Mouse (Mus musculus): ENCODE data around the gene Eif2b3. TPM values are rescaled to one million over a fixed set of nuclear protein-coding genes. Genes with fewer than 3 reads are reported as not detected.

Eif2b3 gene
- polyA plus RNA-seq, 1 experiment from 2014 or later: 63.3 TPM

DNA sequence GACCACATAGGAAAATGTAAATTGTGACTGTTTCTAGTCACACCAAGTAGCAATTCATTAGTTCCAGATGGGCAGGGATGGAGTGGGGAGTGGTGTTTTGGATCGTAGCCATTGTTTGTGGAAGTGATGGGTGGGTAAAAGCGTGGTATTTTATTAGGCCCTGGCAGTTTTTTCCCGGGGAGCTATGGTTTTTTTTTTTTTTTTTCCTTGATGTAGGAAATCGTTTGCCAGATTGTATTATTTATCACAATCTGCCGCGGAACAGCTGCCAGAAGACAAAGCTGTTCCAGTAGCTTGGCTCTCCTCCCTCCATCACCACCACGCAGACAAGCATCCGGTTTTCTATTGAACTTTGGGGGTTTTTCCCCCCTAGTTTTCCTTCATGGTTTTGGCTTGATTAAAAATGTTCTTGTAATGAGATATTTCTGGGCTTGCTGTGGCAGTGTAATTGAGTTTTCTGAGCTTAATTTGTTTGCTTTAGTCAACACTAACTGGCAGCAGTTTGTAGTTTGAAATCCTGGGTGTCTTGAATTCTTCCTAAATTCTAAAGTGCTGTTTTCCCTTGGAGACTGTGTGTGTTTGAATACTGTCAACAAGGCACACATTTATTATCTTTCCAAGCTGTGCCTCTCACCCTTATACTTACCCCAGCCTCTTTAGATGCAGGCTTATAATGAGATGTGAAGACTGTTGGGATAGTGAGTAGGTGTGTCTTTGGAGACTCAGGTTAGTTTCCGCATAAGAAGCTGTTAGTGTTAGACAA, 20.9 kb downstream of the Eif2b3 start:
- Histone ChIP-seq H3K27me3 (ENCODE audit: low read depth, poor library complexity, severe bottlenecking) (no peaks in the 10 kb centered on the region), H3K27ac (peak overlapping the region; percentile 72), H3K36me3 (peaks cover 18% of the 10 kb centered on the region), H3K4me1 (peaks cover 27% of the 10 kb centered on the region), H3K4me3 (no peak overlapping the region), H3K9me3 (replicated peaks) (no peaks in the 10 kb centered on the region)
- DNase-seq (ENCODE audit: low spot score): peak; percentile 39
- WGBS: 42% methylated on average over 9 of the region's 9 CpGs

DNA sequence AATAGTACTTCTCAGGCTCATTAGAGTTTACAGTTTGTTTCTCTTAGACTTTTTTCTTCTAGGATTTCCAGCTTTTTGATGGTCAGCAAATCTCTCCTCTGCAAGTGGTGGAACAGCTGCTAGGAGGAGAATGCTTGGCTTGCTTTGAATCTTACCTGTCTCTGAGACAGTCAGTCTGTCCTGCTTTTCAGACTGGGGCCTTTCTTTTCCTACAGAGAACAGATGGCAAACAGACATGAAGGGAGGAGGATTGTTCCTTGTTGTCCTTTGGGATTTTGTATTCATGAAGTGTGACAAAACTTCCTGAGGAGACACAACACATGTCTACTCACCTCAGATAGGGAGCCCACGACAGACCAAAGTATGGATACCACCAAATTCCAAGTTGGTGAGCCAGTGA, 21.6 kb downstream of the Eif2b3 start:
- Histone ChIP-seq H3K9me3 (replicated peaks) (no peaks in the 10 kb centered on the region), H3K4me3 (no peak overlapping the region), H3K27me3 (ENCODE audit: low read depth, poor library complexity, severe bottlenecking) (no peaks in the 10 kb centered on the region), H3K4me1 (peaks cover 27% of the 10 kb centered on the region), H3K36me3 (peaks cover 18% of the 10 kb centered on the region), H3K27ac (peak overlapping the region; percentile 72; the same call in 1 of the 2 replicates)
- no peak for DNase-seq (ENCODE audit: low spot score)
- WGBS: 60% methylated on average over 1 of the region's 1 CpGs

DNA sequence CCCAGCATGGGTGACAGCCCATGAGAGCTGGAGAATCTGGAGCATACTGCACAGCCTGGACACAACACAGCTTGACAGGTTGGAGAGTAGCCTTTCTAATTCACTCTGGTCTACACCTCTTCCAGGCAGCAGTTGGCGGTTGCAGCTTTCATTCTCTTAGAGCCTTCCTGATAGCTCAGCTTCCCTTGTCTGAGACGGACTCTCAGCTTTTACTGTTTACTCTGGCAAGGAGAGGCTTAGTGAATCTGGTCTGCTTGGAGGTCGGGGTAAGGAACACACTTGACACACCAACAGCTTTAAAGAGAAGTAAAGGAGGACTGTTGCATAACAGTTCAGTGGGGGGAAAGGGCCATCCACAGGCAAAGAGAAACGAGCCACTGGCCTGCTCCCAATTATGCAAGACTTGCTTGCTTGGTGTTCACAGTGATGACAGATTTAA, 22.1 kb downstream of the Eif2b3 start:
- DNase-seq (ENCODE audit: low spot score): no peak
- Histone ChIP-seq H3K9me3 (replicated peaks) (no peaks in the 10 kb centered on the region), H3K4me1 (peaks cover 27% of the 10 kb centered on the region), H3K27me3 (ENCODE audit: low read depth, poor library complexity, severe bottlenecking) (no peaks in the 10 kb centered on the region), H3K4me3 (no peak overlapping the region), H3K27ac (peak overlapping the region; percentile 72; the same call in 1 of the 2 replicates), H3K36me3 (peaks cover 19% of the 10 kb centered on the region)
- 56% methylated on average over 4 of the region's 4 CpGs for WGBS

DNA sequence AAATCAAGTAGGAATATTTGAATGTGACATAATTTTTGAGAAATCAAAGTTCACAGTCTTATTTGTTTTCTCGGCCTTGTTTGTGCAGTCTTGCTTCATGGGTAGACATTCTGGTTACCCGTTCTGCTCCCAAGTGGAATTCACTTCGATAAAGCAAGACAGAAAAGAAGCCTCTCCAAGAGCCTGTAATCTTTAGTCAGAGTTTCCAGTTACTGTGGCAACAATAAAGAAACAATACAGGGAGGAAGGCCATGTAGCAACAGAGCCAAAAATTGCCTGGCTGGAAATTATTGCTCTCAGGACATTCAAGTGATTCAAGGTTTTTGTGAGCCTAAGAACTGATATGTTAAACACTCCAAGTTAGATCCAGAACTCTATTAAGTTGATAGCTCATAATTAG, 29.6 kb downstream of the Eif2b3 start:
- Histone ChIP-seq H3K27me3 (ENCODE audit: low read depth, poor library complexity, severe bottlenecking) (no peaks in the 10 kb centered on the region), H3K4me1 (no peaks in the 10 kb centered on the region), H3K27ac (no peak overlapping the region), H3K9me3 (replicated peaks) (no peaks in the 10 kb centered on the region), H3K36me3 (peaks cover 71% of the 10 kb centered on the region), H3K4me3 (no peak overlapping the region)
- DNase-seq (ENCODE audit: low spot score): no peak
- WGBS: 94% methylated on average over 3 of the region's 3 CpGs

DNA sequence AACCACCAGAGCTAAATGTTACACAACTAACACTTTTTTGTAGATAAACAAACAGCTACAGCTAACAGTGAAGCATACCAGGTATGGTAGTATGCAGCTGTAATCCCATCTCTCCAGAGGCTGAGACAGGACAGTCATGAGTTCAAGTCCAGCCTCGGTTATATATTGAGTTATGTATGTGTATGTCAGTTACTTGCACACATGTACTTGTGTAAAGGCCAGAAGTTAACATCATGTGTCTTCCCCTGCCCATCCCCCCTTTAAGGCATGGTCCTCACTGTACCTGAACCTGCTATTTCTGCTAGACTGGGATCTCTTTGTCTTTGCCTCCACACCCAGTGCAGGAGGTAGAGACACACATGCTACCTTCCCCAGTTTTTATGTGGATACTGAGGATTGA, 30.3 kb downstream of the Eif2b3 start:
- no peak for DNase-seq (ENCODE audit: low spot score)
- no peaks in the 10 kb centered on the region for H3K27me3 ChIP-seq (ENCODE audit: low read depth, poor library complexity, severe bottlenecking)
- H3K36me3 ChIP-seq: peaks cover 75% of the 10 kb centered on the region
- WGBS: 95% methylated on average over 1 of the region's 1 CpGs
- H3K4me3 ChIP-seq: no peak overlapping the region
- no peaks in the 10 kb centered on the region for H3K9me3 ChIP-seq (replicated peaks)
- no peaks in the 10 kb centered on the region for H3K4me1 ChIP-seq
- no peak overlapping the region for H3K27ac ChIP-seq

DNA sequence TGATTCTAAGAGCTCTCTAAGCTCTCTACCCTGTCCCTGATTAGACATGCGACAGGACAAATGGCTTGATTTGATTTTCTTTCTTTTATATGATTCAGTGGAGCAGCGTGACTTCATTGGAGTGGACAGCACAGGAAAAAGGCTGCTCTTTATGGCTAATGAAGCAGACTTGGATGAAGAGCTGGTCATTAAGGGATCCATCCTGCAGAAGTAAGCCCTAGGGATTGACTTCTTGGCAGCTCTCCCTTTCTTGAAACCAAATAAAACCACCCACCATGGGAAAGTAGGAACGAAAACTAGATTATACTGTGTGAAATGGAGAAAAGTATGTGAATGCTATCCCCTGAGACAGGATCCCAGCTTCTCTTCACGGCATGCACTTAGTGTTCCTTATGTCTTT, 33.4 kb downstream of the Eif2b3 start:
- no peak overlapping the region for H3K27ac ChIP-seq
- 93% methylated on average over 4 of the region's 4 CpGs for WGBS
- no peaks in the 10 kb centered on the region for H3K4me1 ChIP-seq
- H3K4me3 ChIP-seq: no peak overlapping the region
- no peak for DNase-seq (ENCODE audit: low spot score)
- peaks cover 57% of the 10 kb centered on the region for H3K36me3 ChIP-seq
- H3K27me3 ChIP-seq (ENCODE audit: low read depth, poor library complexity, severe bottlenecking): no peaks in the 10 kb centered on the region
- H3K9me3 ChIP-seq (replicated peaks): no peaks in the 10 kb centered on the region

DNA sequence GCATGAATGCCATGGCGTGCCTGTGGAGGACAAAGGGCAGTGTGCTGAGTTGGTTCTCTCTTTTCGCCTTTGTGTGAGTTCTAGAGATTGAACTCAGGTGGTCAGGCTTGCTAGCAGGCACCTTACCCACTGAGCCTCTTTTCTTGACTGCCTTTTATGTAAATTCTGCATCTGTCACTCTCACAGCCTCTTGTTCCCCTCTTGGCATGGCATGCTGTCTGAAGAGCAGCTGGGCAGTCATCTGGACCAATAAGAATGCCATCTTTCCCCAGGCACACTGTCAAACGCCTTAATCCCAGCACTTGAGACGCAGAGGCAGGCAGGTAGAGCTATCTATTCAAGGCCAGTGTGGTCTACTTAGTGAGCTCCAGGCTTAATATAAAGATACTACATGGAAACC, 34.8 kb downstream of the Eif2b3 start:
- 86% methylated on average over 4 of the region's 4 CpGs for WGBS
- Histone ChIP-seq H3K4me1 (no peaks in the 10 kb centered on the region), H3K9me3 (replicated peaks) (no peaks in the 10 kb centered on the region), H3K36me3 (peaks cover 54% of the 10 kb centered on the region), H3K27me3 (ENCODE audit: low read depth, poor library complexity, severe bottlenecking) (no peaks in the 10 kb centered on the region), H3K27ac (no peak overlapping the region), H3K4me3 (no peak overlapping the region)
- DNase-seq (ENCODE audit: low spot score): no peak

DNA sequence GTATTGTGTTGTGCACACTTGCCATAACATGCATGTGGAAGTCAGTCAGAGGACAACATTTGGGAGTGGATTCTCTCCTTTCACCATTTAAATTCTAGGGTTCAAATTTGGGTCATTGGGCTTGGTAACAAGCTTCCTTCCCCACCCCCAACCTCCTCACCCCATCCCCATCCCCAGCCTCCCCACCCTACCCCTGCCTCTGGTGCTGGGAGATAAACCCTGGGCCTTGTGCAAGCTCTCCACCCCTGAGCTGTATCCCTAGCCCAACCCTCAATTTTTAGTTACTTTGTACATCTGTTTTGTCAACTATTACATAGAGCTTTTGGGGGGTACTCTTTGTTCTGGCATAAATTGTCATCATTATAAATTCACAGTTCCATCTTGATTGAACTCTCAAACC, 36.9 kb downstream of the Eif2b3 start:
- peaks cover 57% of the 10 kb centered on the region for H3K36me3 ChIP-seq
- no peaks in the 10 kb centered on the region for H3K27me3 ChIP-seq (ENCODE audit: low read depth, poor library complexity, severe bottlenecking)
- no peaks in the 10 kb centered on the region for H3K9me3 ChIP-seq (replicated peaks)
- no peak overlapping the region for H3K4me3 ChIP-seq
- no peak for DNase-seq (ENCODE audit: low spot score)
- H3K4me1 ChIP-seq: no peaks in the 10 kb centered on the region
- H3K27ac ChIP-seq: 0 out of 2 replicates have a peak overlapping the region, but pooled peaks have one; percentile 7

DNA sequence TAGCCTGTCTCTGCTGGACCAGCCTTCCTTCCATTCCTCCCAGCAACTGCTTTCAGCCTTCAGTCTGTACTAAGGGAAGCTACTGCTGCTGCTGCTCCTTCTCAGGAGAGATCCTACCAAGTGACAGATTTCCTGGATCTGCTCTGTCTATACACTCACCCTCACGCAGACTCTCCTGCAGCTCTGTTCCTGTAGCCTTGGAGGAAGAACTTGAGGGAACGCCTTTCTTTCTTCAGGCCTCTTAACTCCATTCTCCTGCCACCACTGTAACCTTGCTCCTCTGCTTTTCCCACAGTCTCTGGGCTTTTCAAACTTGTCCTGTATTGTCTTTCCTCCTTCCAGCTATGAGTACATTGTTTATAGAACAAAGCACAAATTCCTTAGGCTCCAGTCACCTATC, 37.3 kb downstream of the Eif2b3 start:
- H3K27me3 ChIP-seq (ENCODE audit: low read depth, poor library complexity, severe bottlenecking): no peaks in the 10 kb centered on the region
- H3K4me3 ChIP-seq: no peak overlapping the region
- 0 out of 2 replicates have a peak overlapping the region, but pooled peaks have one; percentile 7 for H3K27ac ChIP-seq
- 85% methylated on average over 2 of the region's 2 CpGs for WGBS
- H3K4me1 ChIP-seq: no peaks in the 10 kb centered on the region
- no peaks in the 10 kb centered on the region for H3K9me3 ChIP-seq (replicated peaks)
- peaks cover 59% of the 10 kb centered on the region for H3K36me3 ChIP-seq
- no peak for DNase-seq (ENCODE audit: low spot score)

DNA sequence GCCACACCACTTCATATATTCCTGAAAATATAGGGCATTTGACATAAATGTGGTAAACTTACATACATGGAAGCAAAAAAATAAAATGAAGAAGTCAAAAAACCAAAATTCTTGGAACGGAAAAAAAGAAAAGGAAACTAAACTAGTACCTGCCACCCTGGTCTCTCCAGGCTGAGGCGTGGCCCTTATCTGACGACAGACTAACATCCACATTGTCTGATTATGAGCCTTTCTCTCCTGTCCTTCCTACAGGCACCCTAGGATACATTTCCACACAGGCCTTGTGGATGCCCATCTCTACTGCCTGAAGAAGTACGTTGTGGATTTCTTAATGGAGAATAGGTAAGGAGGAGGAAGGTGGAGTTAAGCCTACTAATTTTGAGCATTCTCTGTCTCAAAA, 39.3 kb downstream of the Eif2b3 start:
- no peak for DNase-seq (ENCODE audit: low spot score)
- Histone ChIP-seq H3K27ac (no peak overlapping the region), H3K9me3 (replicated peaks) (no peaks in the 10 kb centered on the region), H3K4me1 (peaks cover 3% of the 10 kb centered on the region; the same call in 1 of the 2 replicates), H3K36me3 (peaks cover 64% of the 10 kb centered on the region), H3K27me3 (ENCODE audit: low read depth, poor library complexity, severe bottlenecking) (no peaks in the 10 kb centered on the region), H3K4me3 (no peak overlapping the region)
- 89% methylated on average over 4 of the region's 4 CpGs for WGBS

DNA sequence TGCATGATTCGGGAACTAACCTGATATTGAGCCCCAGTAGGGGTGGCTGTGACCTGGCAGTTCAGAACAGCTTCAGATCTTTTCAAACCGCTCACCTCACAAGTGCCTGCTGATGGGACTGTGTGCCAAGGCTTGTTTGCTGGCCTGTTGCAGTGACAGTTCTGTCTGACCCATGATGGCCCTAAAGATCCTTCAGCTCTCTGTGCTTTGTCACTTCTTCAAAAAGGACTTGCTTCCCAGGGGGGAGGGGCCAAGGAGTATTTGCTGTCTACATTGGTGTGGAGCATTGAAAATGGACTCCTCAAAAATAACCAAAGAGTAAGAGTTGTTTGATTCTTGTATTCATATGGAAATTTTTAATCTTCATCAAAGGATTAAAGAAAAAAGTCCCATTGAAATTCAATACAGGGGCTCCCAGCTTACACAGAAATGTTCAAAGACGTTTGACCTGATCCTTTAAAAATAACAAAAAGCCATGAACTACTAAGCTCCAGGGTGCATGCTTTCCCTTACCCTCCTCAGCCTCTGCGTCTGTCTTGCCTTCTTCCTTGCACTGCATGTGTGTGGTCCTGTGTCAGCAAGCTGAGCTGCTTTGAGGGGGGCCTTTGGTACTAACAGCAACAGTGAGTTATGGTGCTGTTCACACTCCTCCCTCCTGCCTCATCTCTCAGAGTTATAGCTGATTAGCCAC, 43.6 kb downstream of the Eif2b3 start:
- 79% methylated on average over 4 of the region's 4 CpGs for WGBS
- Histone ChIP-seq H3K4me3 (no peak overlapping the region), H3K4me1 (peaks cover 3% of the 10 kb centered on the region; the same call in 1 of the 2 replicates), H3K9me3 (replicated peaks) (no peaks in the 10 kb centered on the region), H3K27ac (no peak overlapping the region), H3K36me3 (peaks cover 90% of the 10 kb centered on the region), H3K27me3 (ENCODE audit: low read depth, poor library complexity, severe bottlenecking) (no peaks in the 10 kb centered on the region)
- no peak for DNase-seq (ENCODE audit: low spot score)

DNA sequence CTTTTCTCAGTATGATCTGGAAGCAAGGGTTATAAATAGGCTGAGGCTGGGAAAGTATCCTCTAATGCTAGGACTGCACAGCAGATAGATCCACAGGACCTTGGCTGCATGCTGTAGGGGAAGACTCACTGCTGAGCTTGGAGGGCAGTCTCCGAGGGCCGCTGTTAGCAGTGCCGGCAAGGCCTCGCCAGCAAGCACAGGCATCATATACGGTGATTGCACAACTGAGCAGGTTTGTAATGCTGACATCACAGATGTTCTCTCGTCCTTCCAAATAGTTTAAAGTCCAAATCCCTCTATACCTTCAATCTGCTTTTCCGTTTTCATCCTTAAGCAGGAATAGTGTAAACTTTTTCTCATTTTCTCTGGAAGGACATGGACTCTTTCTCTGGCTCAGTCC, 48.8 kb downstream of the Eif2b3 start:
- Histone ChIP-seq H3K27me3 (ENCODE audit: low read depth, poor library complexity, severe bottlenecking) (no peaks in the 10 kb centered on the region), H3K4me1 (no peaks in the 10 kb centered on the region), H3K36me3 (peaks cover 99% of the 10 kb centered on the region), H3K9me3 (replicated peaks) (no peaks in the 10 kb centered on the region), H3K27ac (no peak overlapping the region), H3K4me3 (no peak overlapping the region)
- 94% methylated on average over 7 of the region's 7 CpGs for WGBS
- no peak for DNase-seq (ENCODE audit: low spot score)

DNA sequence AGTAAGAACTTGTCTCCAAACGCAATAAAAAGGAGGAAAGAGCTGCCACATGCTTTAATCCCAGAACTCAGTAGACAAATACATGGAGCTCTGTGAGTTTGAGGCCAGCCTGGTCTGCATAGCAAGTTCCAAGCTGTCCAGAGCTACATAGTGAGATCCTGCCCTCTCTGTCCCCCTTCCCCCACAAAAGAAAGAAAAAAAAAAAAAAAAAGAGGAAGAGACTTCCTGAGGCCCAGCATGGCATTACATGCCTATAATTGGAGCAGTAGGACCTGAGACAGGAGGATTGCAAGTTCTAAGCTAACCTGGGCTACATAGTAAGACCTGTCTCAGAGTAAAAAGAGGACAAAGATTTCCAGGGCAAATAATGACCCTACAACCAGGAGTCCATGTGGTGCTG, 50.4 kb downstream of the Eif2b3 start:
- Histone ChIP-seq H3K27me3 (ENCODE audit: low read depth, poor library complexity, severe bottlenecking) (no peaks in the 10 kb centered on the region), H3K4me1 (no peaks in the 10 kb centered on the region), H3K36me3 (peaks cover 95% of the 10 kb centered on the region), H3K4me3 (no peak overlapping the region), H3K9me3 (replicated peaks) (no peaks in the 10 kb centered on the region), H3K27ac (no peak overlapping the region)
- 88% methylated on average over 1 of the region's 1 CpGs for WGBS
- DNase-seq (ENCODE audit: low spot score): no peak

All from limb, embryonic 10.5 days (tissue).